Mouse (Mus musculus) c-Kit-negative CD71-positive TER-119-positive erythroid progenitor cells, embryonic 14.5 days (primary cell): ENCODE measurements around the gene Uqcrq.

Source experiments
- DNase-seq: peaks from one replicate; pipeline ENCODE4 v3.0.0-alpha.2; 2013; ENCODE audit warnings: low read depth, low spot score

The Uqcrq gene

DNA sequence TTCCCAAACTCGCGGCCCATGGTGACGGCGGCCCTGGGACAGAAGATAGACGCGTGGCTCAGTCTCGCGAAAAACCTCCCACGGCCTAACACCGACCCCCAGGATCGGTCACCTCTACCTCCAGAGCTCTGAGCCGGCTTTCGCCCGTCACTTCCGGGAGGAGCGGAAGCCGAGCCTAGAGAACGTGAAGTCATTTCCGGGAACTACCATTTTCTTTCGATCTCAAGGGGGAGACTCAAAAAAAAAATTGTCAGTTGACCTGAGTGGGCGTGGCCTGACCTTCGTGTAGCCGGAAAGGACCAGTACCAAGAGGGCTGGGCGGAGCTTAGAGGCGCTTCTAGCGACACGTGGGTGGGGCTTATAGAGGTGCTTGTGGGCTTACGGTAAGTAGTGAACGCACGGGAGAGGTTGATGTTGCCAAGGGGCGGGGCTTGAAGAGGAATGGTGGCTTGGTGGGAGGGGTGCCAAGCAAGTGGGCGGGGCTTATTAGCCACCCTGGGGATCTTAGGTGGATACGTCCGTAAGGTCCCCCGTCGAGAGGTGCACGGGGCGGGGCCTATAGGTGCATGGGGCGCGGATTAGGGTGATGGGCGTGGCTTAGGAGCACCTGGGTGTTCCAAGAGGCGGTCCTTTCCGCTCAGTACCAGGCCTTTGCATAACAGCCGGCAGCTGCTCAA is at the start of gene Uqcrq, which contains the start of gene Gdf9:
Gene Uqcrq, minus strand, starts transcription at position 162 of the 677 bp plus-strand sequence.
Gene Gdf9, plus strand, starts transcription at position 354 of the 677 bp plus-strand sequence.
- DNase-seq, result peak; percentile 100

DNA sequence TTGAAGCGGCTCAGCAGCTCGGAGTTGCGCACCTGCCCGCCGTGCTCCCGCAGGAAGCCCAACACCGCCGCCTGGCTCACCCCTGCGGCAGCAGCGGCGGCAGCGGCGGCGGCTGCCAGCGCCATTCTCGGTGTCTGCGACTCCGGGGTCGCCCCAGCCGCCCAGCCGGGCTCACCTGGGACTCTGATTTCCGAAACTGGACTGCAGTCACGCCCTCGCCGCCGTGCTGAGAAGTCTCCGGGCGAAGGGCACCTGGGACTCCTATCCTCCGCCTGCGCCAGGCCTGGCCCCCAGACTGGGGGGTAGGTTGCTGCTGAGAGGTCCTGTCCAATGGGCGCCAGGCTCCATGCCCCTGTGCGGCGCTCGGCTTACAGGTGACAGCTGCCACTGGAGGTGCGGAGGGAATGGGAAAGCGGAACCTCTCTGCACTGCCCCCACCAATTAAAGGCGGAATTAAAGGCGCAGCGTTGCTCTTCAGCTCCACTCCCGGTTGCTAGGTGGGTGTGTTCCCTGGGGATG is 49.2 kb upstream of the Uqcrq start, which contains the start of the genes Gm9945 and Sowaha:
Gene Gm9945, plus strand, starts transcription at position 384 of the 519 bp plus-strand sequence.
Gene Sowaha, minus strand, starts transcription at position 492 of the 519 bp plus-strand sequence.
- peak; percentile 68 for DNase-seq

DNA sequence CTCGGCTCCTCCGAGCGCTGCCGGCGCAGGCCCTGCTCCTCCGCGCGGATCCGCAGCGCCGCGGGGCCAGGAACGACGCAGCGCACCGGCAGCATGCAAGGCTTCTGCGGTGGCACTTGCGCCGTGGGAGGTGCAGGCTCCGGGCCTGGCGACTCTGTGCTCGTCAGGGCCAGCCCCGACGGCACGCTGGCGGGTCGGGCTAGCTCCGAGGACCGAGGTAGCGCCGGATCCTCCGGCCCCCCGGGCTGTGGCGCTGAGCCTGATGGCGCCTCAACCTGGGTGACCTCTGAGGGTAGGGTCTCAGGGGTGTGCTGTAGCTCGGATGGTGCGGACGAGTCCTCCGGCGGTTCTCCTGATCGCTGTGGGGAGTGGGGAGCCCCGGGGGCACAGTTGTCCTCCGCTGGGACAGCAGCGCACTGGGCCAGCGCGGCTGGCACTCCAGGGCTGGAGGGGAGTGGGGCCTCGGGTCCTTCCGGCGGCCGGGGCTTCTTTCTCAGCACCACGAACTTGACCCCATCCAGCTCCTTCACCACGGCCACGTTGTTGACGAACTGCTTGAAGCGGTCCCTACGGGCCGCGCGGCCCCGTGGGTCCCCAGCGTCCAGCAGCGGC is 48.6 kb upstream of the Uqcrq start:
- DNase-seq, result no peak

DNA sequence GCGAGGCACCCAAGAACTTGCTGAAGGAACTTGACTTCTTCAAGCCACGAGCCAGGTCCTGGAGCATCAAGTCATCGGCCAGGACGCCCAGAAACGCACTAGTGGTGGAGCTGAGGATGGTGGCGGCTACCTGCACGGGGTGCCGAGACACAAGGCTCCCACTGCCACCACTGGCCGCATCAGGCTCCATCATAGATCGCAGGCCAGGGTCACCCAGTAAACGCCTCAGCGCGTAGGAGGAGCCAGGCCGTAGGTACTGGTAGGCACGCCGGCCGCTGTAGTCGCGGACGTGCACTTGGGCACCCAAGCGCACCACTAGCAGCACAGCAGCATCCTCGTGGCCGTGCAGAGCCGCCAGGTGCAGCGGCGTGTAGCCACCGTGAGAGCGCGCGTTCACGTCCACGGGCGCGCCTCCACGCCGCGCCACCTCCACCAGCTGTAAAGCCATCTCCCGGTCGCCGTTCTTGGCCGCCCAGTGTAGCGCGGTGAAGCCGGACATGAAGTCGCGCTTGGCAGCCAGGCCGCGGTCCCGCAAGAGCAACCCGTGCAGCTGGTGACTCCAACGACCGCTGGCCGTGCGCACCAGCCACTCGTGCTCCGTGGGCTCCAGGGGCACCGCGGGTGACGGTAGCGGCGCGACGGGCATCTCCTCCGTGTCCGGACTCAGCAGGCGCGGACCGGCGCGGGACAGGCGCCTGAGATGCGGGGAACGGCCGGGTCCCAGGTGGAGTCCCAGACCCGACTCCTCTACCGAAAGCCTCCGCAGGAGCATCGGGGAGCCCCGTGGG is 47.9 kb upstream of the Uqcrq start:
- DNase-seq, result no peak

DNA sequence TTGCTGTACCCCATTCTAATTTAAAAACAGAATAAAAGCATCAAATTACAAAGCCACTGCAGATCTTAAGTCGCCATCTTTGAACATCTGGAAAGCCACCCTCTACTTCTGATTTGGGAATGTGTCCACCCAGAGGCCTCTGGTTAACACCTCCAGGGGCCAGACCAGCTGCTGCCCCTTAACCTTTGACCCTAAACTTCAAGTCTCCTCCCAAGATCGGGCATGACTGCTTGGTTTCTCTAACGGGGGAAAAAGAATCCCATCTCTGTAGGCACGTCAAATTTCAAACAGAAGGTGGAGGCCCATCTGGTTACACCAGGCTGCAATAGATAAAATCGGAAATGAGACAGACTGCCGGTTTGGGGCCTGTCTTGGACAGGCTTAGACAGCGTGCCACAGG is 47.2 kb upstream of the Uqcrq start:
- no peak for DNase-seq

DNA sequence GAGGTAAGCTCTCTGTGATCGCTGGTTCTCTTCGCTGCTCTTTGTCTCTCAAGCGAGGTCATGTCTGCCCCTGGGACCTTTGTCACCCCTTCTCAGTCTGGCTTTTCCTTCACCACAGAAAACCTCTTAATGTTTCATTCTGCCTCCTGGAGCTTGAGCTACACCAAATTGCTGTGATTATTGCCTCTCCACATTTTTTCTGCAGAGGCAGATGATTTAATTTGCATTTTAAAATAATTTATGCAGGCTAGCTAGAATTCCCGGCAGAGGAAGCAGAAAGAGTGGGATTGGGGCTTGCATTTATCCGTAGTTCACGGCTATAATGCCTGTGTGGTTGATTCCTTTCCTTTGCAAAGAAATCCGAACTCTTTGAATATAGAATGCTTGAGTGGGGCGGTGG is 45.0 kb upstream of the Uqcrq start:
- DNase-seq, result no peak

DNA sequence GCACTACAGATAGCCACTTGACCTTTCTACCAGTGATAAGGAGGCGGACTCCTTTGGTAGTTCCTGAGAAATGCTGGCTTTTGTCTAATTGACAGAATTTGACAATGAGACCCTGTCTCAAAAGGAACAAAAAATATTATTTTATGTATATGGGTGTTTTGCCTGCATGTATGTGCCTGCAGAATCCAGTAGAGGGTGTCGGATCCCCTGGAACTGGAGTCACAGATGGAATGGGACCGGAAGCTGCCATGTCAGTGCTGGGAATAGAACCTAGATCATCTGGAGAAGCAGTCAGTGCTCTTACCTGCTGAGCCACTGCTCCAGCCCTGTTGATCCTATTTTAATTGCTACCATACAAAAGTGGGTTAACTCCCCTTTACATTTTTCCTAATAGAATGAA is 42.1 kb upstream of the Uqcrq start:
- no peak for DNase-seq

DNA sequence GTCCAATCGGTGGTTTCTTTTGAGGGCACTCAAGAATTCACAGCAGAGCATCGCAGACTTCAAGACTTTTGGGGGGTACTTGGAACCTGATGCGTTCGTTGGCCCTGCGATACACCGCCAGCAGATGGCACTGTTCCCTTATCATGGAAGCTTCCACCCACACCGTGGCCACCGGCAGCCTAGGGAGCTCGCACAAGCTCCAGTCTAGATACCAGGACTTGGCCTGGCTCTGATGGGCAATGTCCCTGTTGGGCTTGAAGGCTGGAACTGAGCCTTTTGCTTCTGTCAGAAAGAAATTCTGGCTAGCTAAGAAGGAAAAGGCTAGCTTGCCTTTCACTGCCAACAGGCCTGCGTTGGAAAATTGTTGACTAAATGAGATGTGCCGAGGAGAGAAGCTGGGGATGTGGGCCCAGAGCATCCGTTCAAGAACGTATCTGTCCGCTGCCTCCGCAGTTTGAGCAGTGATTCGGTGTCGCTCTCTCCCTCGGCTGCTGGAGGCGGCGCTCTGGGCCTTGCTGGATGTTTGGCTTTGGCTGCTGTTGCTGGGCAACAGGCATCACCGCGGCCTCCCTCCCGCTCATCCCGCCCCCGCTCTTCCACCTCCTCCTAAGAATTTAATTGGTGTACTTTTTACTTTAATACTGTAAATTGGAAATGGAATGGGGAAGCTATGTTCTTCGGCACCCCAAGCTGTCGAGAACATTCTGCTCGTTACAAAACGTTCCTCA is 39.5 kb upstream of the Uqcrq start, which contains the start of gene Gm9837:
Gene Gm9837, minus strand, starts transcription at position 512 of the 728 bp plus-strand sequence.
- DNase-seq, result peak; percentile 75

DNA sequence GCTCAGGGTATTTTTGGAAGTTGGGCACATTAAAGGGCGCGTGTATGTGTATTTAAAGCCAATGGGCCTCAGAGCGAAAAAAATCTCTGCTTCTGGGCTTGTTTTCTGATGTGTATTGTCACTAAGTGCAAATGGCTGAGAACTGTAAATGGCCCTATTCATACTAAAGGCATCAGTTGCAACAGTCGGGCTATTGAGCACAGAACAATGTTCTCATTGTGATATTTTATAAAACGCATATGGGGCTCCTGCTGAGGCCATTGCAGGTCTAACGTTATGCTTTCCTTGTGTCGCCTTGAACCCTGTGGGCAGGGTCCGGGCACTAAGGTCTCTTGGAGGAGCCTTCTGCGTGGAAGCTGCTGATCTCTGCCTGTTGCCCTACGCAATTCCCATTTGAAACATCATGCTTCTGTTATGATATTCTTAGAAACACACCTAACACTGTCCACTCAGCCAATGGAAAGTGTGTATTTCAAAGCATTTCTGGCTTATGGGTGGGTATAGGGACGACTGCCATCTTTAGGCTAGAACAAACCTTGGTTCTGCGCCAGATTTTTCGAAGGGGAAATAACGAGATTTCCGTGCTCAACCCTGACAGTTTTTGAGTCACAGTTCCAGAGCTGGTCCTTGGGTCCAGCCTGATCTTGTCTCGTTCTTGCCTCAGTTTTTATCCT is 38.8 kb upstream of the Uqcrq start:
- DNase-seq, result no peak

DNA sequence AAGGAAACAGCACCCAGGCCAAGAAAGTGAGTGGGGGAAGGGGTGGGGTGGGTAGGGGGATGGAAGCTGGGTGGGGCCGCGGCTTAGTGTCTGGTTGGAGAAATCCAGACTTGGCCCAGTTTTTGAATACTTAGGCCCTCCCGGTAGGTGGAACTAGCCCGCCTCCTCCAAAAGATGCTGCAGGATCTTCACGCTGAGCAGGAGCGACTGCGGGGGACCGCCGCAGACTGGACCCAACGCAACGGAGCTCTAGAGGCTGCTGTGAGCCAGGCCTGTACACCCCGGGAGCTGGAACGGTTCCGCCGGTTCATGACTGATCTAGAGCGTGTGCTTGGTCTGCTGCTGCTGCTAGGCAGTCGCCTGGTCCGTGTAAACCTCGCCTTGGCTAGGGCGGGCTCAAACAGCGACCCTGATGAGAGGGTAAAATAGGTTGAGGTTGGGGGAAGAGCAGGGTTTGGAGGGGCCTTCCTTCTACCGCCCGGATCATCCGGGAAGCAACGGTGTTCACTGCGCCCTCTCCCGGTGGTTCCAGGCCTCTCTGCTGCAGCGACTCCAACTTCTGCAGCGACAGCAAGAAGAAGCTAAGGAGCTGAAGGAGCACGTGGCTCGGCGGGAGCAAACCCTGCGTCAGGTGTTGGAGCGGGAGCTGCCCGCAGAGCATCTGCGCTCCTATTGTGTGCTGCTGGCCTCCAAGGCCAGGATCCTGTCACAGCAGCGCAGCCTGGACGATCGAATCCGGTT is 35.8 kb upstream of the Uqcrq start:
- no peak for DNase-seq

DNA sequence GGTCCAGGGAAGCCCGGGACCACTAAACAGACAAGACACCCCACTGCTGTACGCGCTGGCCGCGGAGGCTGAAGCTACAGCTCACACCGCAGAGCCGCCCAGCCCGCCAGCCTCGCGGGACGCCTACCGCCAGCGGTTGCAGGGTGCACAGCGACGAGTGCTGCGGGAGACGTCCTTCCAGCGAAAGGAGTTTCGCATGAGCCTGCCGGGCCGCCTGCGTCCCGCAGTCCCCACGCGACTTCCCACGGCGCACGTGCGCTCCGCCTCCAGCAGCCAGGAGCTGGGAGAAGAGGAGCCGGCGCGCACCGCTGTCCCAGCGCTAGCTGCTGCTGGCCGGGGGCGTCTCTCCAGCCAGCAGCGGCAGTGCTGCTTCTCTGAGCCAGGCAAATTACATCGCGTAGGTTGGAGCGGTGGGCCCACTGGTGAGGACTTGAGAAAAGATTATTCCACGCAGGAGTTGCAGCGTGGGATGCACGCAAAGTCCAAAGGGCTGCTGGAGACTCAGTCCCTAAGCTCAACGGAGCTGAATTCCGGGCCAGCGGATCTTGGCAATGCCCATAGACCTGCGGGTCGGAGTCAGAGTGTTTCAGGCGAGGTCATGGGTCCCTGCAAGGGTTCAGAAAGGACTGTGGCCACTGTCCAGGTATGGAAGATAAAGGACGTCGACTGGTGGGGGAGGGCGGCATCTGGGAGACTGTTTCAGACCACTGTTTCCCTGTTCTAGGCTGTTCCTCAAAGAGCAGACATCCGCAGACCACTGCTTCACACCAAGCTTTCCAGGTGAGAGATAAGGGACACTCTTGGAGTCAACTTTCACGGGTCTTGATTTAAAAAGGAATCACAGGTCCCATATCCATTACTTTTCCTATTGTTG is 33.2 kb upstream of the Uqcrq start:
- DNase-seq, result no peak

DNA sequence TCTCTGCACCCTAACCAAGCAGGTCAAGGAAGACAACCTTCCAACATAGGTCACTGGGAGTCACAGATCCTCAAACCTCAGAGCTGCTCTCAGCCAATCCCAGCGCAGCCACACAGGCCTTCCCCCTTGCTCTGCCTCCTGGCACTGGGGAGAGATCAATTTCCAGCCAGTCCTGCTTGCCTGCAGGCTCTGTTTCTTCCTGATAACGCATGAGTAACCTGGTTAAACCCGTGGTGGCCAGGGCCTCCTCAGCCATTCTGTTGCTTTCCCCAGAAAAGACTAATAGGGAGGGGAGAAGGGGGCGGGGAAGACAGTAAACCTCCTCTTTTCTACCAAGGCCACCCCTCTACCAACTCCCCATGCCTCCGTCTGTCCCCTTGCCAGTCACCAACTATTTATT is 31.1 kb upstream of the Uqcrq start:
- DNase-seq, result no peak

DNA sequence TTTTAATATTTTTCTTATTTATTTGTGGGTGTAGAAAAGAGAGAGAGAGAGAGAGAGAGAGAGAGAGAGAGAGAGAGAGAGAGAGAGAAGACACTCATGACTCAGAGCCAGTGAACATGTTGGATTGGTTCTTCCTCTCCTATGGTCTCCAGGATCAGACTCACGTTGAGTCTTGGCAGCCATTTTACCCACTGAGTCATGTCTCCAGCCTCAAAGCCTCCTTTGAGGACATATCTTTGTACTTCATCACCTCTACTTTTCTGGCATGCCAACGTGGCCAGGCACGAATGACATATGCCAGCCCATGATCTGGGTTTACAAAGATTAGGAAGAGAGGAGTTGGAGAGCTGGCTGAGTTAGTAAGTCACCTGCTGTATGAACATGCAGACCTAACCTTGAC is 29.6 kb upstream of the Uqcrq start:
- no peak for DNase-seq

DNA sequence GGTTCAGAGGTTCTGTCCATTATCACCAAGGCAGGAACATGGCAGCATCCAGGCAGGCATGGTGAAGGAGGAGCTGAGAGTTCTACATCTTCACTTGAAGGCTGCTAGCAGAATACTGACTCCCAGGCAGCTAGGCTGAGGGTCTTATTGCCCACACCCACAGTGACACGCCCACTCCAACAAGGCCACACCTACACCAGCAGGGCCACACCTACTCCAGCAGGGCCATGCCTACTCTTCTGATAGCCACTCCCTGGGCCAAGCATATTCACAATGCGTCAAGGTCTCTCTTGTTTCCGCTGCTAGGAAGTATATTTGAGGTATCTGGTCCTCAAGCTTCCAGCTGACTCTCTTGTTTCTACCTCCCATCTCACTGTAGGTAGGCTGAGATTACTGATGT is 28.4 kb upstream of the Uqcrq start:
- DNase-seq, result no peak

DNA sequence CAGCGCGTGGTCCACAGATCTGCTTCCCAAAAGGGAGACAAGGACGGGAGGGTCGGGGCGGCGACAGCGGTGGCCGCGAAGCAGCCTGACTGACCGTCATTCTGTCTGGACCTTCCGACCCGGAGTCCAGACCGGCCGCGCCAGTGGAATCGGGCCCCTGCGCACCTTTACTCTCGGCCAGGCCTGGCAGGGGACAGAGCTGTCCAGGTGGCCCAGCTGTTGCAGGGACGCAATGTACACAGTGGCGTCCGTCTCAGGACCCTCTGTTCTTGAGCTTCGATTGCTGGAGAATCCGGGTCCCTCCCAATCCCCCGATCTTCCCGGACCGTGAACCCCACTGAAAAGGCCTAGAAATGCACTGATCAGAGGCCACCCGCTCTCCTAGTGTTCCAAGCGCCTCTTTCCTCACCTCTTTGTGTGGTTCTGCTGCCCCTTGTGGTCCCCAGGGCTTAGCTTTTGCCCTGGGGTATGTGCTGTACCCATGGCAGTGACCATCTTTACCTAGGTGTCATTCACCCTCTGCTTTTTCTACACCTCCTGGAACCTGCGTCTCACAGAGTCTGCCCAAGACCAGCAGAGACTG is 26.8 kb upstream of the Uqcrq start:
- DNase-seq, result no peak

DNA sequence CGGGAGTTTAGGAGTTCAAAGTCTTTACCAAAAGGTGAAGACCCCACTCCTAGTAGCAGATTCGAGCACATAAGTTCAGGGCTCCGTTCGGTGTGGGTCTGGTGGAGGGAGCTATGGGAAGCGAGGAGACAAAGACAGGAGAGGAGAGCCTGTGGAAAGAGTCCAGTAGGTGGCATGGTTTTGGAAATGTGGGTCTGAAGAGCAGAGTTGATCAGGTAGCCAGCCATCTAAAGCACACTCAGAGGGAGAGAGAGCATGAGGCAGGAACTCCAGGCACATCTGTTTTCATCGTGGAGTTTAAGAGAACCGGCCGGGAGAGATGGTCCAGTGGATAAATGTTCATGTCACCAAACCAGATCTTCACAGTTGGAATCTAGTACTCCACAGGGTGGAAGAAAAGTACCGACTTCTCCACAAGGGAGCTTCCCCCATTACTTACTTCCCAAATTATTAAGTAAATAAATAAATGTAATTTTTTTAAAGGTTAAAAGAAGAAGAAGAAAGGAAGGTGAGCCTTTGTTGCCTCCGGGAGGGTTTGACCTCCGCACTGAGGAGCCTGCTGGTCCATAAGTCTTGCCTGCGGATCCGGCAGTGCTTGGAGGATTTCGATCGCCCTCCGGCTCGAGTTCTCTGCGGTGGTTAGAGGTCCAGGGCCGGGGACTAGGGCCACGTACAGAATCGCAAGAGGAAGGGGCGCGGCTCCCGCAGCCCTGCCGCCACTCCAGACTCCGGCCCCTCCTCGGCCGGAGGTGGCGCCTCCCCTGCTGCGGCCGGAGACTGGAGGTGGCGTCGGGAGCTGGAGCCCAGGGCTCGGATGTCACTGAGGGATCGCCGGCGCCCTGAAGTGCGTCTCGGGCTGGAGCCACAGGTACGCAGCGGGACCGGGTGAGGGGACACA is 26.1 kb upstream of the Uqcrq start, which contains the start of the genes Gm10447 and Shroom1:
Gene Gm10447, minus strand, starts transcription at position 637 of the 898 bp plus-strand sequence.
Gene Shroom1, plus strand, starts transcription at position 732 of the 898 bp plus-strand sequence.
- no peak for DNase-seq

DNA sequence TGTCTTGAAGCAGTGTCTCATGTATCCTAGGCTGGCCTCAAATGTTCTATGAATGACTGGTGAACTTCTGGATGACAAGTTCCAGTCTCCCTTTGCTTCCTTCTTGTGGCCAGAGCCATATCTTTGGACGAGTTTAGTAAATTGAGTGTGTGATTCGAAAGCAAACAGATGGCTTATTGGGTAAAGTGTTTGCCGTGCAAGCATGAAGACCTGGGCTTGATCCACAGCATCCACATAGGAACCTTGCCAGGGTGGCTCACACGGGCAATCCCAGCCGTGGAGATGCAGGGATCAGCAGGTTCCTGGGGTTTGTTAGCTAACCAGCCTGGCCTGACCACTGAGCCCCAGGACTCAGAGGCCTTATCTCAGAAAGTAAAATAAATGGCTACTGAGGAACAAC is 22.4 kb upstream of the Uqcrq start:
- no peak for DNase-seq

DNA sequence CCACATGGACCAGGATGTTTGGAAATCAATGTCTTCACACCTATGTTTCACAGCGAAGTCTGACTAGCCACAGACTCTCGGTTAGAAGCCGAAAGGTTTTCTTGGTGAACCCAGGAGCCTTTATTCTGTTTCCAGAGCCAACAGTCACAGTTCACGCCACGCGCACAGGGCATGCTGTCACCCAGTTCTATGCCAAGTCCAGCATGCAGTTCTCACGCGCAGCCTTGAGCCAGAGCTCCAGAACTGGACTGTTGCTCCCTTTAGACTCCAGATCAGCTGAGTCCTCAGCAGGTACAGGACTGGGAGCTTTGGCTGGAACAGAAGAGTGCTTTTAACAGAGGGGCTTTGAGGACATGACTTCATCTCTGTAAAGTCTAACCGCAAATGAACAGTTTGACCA is 21.8 kb upstream of the Uqcrq start:
- DNase-seq, result no peak
